Mouse (Mus musculus) ES-E14 (cell line): Measurements from ENCODE around the gene Arl15. TPM values are rescaled to one million over a fixed set of nuclear protein-coding genes. Genes with fewer than 3 reads are reported as not detected.

Source experiments
- DNase-seq: peaks from one replicate; pipeline ENCODE4 v3.0.0-alpha.2; 2013; ENCODE audit warnings: low read depth, low spot score
- H3K27ac ChIP-seq: 2 replicates; pipeline ENCODE4 v1.5.1; 2012; ENCODE audit warnings: low read depth, mild to moderate bottlenecking, low read length, moderate library complexity, mixed read lengths; ENCODE audit not compliant: poor library complexity, insufficient read depth, severe bottlenecking
- H3K36me3 ChIP-seq: 2 replicates; pipeline ENCODE4 v1.6.1; 2012; ENCODE audit warnings: mild to moderate bottlenecking, low read length, moderate library complexity, mixed read lengths; ENCODE audit not compliant: control insufficient read depth, poor library complexity, insufficient read depth, severe bottlenecking
- H3K4me1 ChIP-seq, 2 experiments: fragments of 150-350 bp in 1 of 2; sonication (generic) in 1 of 2; 2 replicates each; pipeline ENCODE4 v1.6.1; 2012; ENCODE audit warnings: low read length in 2 of 2, mild to moderate bottlenecking in 1 of 2, mixed read lengths in 1 of 2; ENCODE audit not compliant: control insufficient read depth in 2 of 2, insufficient read depth in 2 of 2, poor library complexity in 1 of 2
- H3K4me3 ChIP-seq, 2 experiments: fragments of 150-350 bp in 1 of 2; sonication (generic) in 1 of 2; 2 replicates each; pipeline ENCODE4 v1.5.1; 2012; ENCODE audit warnings: low read length in 2 of 2, low read depth in 1 of 2, mild to moderate bottlenecking in 1 of 2, mixed read lengths in 1 of 2; ENCODE audit not compliant: insufficient read depth in 1 of 2, poor library complexity in 1 of 2, severe bottlenecking in 1 of 2
- H3K9ac ChIP-seq: 2 replicates; pipeline ENCODE4 v1.6.1; 2012; ENCODE audit warnings: low read depth, mild to moderate bottlenecking, low read length, mixed read lengths; ENCODE audit not compliant: poor library complexity, insufficient read depth, severe bottlenecking
- H3K9me3 ChIP-seq: fragments of 150-350 bp; sonication (generic); 2 replicates; pipeline ENCODE4 v1.6.1; 2012; ENCODE audit warnings: low read depth, mild to moderate bottlenecking, low read length; ENCODE audit not compliant: control insufficient read depth, insufficient read depth
- CHD2 ChIP-seq: IDR thresholded peaks from 2 replicates; pipeline ENCODE4 v1.6.1; 2014; ENCODE audit warnings: mild to moderate bottlenecking, low read depth, low read length, inconsistent platforms
- HCFC1 ChIP-seq: IDR thresholded peaks from 2 replicates; pipeline ENCODE4 v1.6.1; 2012; ENCODE audit warnings: low read length, inconsistent platforms, borderline replicate concordance; ENCODE audit not compliant: insufficient read depth
- MAFK ChIP-seq: IDR thresholded peaks from 2 replicates; pipeline ENCODE4 v1.6.1; 2014; ENCODE audit warnings: mild to moderate bottlenecking, low read depth, low read length, inconsistent platforms; ENCODE audit not compliant: insufficient read depth
- ZC3H11A ChIP-seq: IDR thresholded peaks from 2 replicates; pipeline ENCODE4 v1.6.1; 2012; ENCODE audit warnings: low read depth, mild to moderate bottlenecking, inconsistent platforms, low read length, borderline replicate concordance
- ZNF384 ChIP-seq: IDR thresholded peaks from 2 replicates; pipeline ENCODE4 v1.6.1; 2012; ENCODE audit warnings: low read depth, low read length, inconsistent platforms
- in situ Hi-C, 2 experiments: fragments of 600-800 bp; cut with MboI; formaldehyde crosslinking; loops; one replicate each; pipeline ENCODE4 v1.15.1; 2025; ENCODE audit warnings: low sequenced_read_pairs in 2 of 2, inconsistent platforms in 1 of 2; ENCODE audit not compliant: unreplicated experiment in 2 of 2
- total RNA-seq: library from RNA; depleted of rRNA; stranded (reverse); fragments of 300-350 nt; gene quantifications from 2 replicates; pipeline ENCODE4 v1.2.3, GENCODE M21; 2012

Gene Arl15
- total RNA-seq, 1 experiment = 15.1 TPM

- no peak overlapping the region for H3K27ac ChIP-seq
- no peak for DNase-seq
- H3K4me3 ChIP-seq = no peak overlapping the region
- no peaks in the 10 kb centered on the region for H3K4me1 ChIP-seq
- TF ChIP-seq HCFC1 = no peak
- TF ChIP-seq ZNF384 = no peak
- no peak for TF ChIP-seq CHD2
- TF ChIP-seq ZC3H11A = no peak
- TF ChIP-seq MAFK = no peak
- no peaks in the 10 kb centered on the region for H3K36me3 ChIP-seq
- no peaks in the 10 kb centered on the region for H3K9me3 ChIP-seq
- H3K9ac ChIP-seq = no peak overlapping the region
- in situ Hi-C loops = no loop called here
Observed at GRCm38 (mm10) chr13:114071439-114071838, 277.1 kb downstream of the Arl15 start.

GRCm38 (mm10) chr13:114074471-114074870, 280.2 kb downstream of the Arl15 start:
- no peaks in the 10 kb centered on the region for H3K9me3 ChIP-seq
- no peak overlapping the region for H3K9ac ChIP-seq
- H3K36me3 ChIP-seq = no peaks in the 10 kb centered on the region
- DNase-seq = no peak
- in situ Hi-C loops = no loop called here
- H3K27ac ChIP-seq = no peak overlapping the region
- TF ChIP-seq MAFK (no peak), HCFC1 (no peak), CHD2 (no peak), ZC3H11A (no peak), ZNF384 (no peak)
- no peak overlapping the region for H3K4me3 ChIP-seq
- H3K4me1 ChIP-seq = no peaks in the 10 kb centered on the region

DNA sequence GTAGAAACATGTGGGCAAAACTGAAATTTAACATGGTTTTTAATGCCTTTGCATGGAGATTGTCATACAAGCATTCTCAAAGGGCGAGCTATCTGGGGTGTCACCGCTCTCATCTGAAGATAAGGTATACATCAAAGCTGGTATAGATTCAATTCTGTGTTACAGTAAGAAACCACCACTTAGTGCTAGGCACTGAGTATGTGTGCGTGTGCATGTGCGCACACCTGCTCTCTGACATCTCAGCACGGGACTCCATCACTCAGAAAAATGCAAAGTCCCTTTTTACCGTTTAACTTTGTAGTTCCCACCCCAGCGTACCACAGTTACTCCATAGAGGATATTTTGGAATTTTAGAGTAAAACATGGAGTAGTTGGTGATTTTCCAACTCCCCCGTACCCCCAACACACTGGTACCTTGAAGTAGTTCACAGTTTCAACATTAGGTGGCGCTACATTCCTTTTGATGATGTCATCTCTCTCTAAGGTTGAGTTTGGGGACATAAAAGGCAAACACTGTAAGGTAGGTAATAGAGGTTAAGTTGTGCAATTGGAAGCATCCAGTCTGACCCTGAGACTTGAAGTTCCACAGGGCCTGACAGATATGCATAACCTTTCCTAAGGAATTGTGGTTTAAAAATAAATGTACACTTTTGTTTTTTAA, 281.5 kb downstream of the Arl15 start:
- in situ Hi-C loops = no loop called here
- no peak overlapping the region for H3K4me3 ChIP-seq
- no peaks in the 10 kb centered on the region for H3K9me3 ChIP-seq
- no peak overlapping the region for H3K27ac ChIP-seq
- no peaks in the 10 kb centered on the region for H3K36me3 ChIP-seq
- DNase-seq = peak; percentile 39
- no peaks in the 10 kb centered on the region for H3K4me1 ChIP-seq
- H3K9ac ChIP-seq = no peak overlapping the region
- no peak for TF ChIP-seq ZNF384
- no peak for TF ChIP-seq MAFK
- 0 out of 2 replicates have a peak, but pooled peaks have one; percentile 9 for TF ChIP-seq ZC3H11A
- TF ChIP-seq HCFC1 = no peak

DNA sequence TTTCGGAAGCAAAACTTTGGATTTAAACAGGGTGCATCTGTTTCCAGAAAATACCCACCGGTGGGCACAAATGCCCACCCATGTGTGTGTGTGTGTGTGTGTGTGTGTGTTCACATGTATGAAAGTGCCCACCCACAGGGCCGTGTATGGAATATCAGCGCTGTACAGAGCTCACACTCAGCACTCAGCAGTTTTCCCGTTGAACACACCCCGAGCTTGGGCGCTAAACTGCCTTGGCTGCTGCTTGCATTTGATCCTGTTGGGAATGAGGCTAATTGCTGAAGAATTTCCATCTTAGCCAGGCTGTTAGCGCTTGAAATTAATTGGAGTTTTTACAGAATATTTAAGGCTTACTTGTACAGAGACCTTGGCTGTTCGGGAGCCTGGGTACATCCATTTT, 282.9 kb downstream of the Arl15 start:
- no peak overlapping the region for H3K27ac ChIP-seq
- in situ Hi-C loops = no loop called here
- no peaks in the 10 kb centered on the region for H3K36me3 ChIP-seq
- H3K4me3 ChIP-seq = no peak overlapping the region
- H3K9ac ChIP-seq = no peak overlapping the region
- H3K9me3 ChIP-seq = no peaks in the 10 kb centered on the region
- DNase-seq = no peak
- TF ChIP-seq HCFC1 = no peak
- TF ChIP-seq CHD2 = no peak
- TF ChIP-seq ZC3H11A = no peak
- no peak for TF ChIP-seq ZNF384
- H3K4me1 ChIP-seq = no peaks in the 10 kb centered on the region
